Mouse (Mus musculus) left cerebral cortex, postnatal 36 days (tissue): ENCODE measurements around the gene Pepd. TPM values are rescaled to one million over a fixed set of nuclear protein-coding genes. Genes with fewer than 3 reads are reported as not detected.

ENCODE experiments used
- DNase-seq, 2 experiments: peaks; one replicate each; pipeline ENCODE4 v3.0.0; 2021 to 2022; ENCODE audit warnings: low spot score in 2 of 2, mixed read lengths in 1 of 2
- intact Hi-C: fragments of 180-260 bp; cut with DNase I; formaldehyde crosslinking; loops from one replicate; pipeline ENCODE4 v1.15.1; 2025
- total RNA-seq, 2 experiments: library from RNA; stranded (reverse); gene quantifications; 2 replicates each; pipeline ENCODE4 v1.2.3; 2021

The Pepd gene
- total RNA-seq, 2 experiments from 2014 or later, result 29.5 to 31.3 TPM

GRCm38 (mm10) chr7:35042759-35043217 is 130.6 kb downstream of the Pepd start:
- no peak for DNase-seq
- intact Hi-C loops, result no loop called here

DNA sequence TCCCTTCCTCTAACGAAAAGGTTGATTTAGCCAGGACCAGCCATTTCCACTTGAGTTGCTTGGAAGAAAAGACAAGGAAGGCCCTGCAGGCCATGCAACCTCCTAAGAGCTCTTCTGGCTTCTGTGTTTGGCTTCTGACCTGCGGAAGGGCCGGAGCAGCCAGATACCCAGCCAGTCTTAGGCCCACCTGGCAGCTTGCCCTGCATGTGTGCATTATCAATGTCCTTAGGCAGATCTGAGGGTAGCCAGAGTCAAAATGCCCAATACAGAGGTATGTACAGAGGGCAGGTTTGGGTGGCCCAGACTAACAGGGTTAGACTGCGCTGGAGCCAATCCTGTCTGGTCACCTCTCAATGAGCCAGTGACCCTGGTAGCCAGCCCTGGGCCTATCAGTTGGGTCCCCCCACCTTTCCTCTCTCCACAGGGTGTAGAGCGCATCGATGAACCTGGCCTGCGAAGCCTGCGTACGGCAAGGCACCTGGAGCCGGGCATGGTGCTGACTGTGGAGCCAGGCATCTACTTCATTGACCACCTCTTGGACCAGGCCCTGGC is 131.2 kb downstream of the Pepd start:
- no peak for DNase-seq
- intact Hi-C loops, result no loop called here

GRCm38 (mm10) chr7:35044719-35045118 is 132.5 kb downstream of the Pepd start:
- no peak for DNase-seq
- intact Hi-C loops, result loop anchor here (1.0 kb wide), 1 partner anchor 71 kb away; no protein-coding TSS in a partner anchor

DNA sequence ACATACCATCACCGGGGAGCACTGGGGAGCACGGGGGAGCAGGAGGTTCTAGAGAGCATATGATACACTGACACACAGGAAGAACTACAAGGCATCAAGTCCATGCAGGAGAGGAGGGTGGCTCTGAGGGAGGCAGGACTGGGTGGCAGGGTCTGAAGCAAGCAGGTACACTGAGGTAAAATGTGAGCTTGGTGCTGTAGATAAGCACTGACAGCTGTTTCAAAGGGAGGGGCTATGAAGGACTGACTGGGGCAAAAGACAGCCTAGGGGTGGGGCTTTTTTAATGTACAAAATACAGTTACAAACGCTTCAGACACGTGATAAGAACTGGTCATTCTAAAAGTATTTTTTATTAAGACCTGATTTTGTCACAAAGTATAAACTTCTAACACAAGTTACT is 133.9 kb downstream of the Pepd start:
- intact Hi-C loops, result no loop called here
- no peak for DNase-seq

DNA sequence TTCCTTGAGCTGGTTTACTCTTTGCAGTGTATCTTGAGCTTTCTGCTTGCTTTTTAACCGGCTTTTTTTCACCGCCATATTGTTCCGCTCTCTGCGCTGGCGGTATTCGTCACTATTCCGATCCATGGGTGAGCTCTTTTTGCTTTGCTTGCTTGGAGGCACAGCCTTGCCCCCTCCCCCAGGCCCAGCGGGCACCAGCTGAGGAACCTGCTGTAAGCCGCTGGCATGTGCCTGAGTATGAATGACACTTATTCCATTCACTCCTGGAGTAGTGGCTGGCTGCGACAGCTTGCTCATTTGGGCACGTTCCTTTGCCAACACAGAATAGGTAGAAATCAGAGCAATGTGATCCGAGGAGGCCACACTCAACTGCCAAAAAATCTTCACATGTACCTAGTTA is 138.4 kb downstream of the Pepd start:
- DNase-seq, result no peak
- intact Hi-C loops, result no loop called here

GRCm38 (mm10) chr7:35053161-35053560 is 141.0 kb downstream of the Pepd start:
- intact Hi-C loops, result no loop called here
- no peak for DNase-seq

DNA sequence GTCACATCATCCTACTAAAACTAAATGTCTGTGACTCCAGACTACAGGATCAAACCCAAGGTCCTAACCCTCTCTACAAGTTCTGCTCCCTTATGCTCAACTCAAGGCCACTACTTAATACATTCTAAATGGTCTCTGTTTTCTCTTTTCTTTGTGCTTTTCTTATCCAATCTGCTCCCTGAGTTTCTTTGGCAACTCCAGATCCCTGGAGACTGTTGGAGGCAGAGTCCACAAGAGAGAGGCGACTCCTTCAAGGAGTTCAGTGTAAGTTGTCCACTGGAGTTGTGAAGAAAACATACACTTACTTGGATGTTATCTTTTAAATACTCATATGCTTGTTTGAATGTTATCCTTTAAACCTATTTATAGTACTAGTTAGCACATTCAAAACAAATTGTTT is 142.1 kb downstream of the Pepd start:
- intact Hi-C loops, result no loop called here

GRCm38 (mm10) chr7:35054977-35055618 is 142.9 kb downstream of the Pepd start:
- intact Hi-C loops, result no loop called here
- DNase-seq, result no peak

More for the DNA sequence above, 142.1 kb downstream of the Pepd start:
- no peak for DNase-seq

GRCm38 (mm10) chr7:35055619-35056435 is 143.6 kb downstream of the Pepd start:
- intact Hi-C loops, result loop anchor here (2.0 kb wide), 1 partner anchor 63 kb away; the partner anchor contains the start of gene Cebpa

GRCm38 (mm10) chr7:35056436-35056864 is 144.3 kb downstream of the Pepd start, which contains the start of gene Cebpg:
TSS of gene Cebpg (minus strand) at chr7:35056573.
- intact Hi-C loops, result loop anchor here (2.0 kb wide), 1 partner anchor 62 kb away; the partner anchor contains the start of gene Cebpa
- DNase-seq, result peak; percentile 97 to 98

More at GRCm38 (mm10) chr7:35055619-35056435, 143.6 kb downstream of the Pepd start:
- DNase-seq, result peak; percentile 74 to 75

DNA sequence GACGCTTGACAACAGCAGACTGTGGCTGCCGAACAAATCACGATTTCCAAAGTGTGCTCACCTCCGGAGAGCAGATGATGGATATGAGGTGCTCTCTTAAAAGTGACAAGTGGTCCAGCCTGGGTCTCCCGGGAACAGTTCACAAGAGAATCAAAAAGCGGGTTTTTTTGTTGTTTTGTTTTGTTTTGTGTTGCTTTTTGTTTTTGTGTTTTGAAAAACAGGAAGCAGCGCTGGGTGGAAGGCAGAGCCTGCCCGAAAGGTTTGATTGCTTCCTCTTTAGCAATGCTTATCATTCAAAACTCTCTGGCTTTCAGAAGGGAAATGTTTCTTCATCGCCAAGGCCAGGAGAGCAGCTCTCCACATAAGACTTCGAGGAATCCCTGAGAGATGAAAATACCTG is 144.8 kb downstream of the Pepd start:
- intact Hi-C loops, result loop anchor here (2.0 kb wide), 1 partner anchor 62 kb away; the partner anchor contains the start of gene Cebpa

GRCm38 (mm10) chr7:35057569-35057968 is 145.4 kb downstream of the Pepd start:
- intact Hi-C loops, result loop anchor here (2.0 kb wide), 1 partner anchor 61 kb away; the partner anchor contains the start of gene Cebpa
- DNase-seq, result no peak

More for the DNA sequence above, 144.8 kb downstream of the Pepd start:
- no peak for DNase-seq

DNA sequence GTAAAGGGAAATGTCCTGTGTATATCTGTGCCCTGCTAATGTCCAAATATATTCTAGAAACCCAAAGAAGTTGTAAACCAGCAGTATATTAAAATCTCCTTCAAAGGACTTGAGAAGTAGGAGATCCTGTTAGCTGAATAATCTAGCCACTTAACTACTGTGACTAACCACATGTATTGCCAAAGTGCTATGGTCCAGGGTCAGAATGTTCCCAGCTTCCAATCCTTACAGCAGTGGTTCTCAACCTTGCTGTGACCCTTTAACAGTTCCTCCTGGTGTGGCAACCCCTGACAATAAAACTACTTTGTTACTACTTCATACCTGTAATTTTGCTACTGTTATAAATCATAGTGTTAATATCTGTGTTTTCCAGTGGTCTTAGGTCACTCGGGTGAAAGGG is 146.2 kb downstream of the Pepd start:
- DNase-seq, result no peak
- intact Hi-C loops, result no loop called here

GRCm38 (mm10) chr7:35059467-35059866 is 147.3 kb downstream of the Pepd start:
- DNase-seq, result no peak
- intact Hi-C loops, result no loop called here

DNA sequence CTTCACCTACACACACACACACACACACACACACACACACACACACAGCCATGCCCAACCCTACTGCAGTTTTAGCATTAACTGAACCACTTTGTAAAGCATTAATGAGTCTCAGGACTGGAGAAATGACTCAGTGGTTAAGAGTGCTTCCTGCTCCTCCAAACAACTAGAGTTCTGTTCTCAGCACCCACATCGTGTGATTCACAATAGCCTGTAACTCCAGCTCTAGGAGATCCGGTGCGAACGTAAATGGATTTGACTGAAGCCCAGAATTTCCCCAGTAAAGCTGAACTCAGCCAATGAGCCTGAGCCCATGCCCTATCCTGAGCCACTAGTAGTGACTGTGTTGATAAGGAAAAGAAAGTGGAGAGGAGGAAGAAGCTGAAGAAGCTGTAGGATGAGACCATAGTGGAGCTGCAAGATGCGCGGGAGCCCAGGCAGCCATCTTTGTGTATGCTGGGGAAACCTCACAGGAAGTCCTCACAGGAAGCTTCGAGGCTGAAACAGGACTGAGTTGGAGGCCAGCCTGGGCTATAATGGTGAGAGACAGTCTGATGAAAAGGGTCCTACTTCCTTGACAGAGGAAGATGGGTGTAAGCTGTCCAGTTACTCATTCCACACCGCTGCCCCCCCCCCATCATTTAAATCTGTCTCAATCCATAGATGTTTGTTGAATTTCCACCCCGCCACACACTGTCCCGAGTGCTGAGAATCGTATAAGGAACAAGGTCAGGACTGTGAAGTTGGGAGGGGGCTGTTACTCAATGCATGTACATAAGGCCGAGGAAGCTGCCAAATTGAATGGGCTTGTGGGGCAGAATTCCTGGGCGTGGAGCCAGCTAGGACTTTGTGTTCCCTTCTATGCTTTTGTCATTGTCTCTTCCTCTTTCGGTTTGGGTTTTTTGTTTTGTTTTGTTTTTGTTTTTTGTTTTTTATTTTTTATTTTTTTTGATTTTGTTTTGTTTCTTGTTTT is 152.4 kb downstream of the Pepd start:
- no peak for DNase-seq
- intact Hi-C loops, result no loop called here

- DNase-seq, result no peak
Observed at GRCm38 (mm10) chr7:35065958-35066357, 153.8 kb downstream of the Pepd start.

GRCm38 (mm10) chr7:35066640-35067212 is 154.5 kb downstream of the Pepd start:
- intact Hi-C loops, result no loop called here
- no peak for DNase-seq

More at GRCm38 (mm10) chr7:35065958-35066357, 153.8 kb downstream of the Pepd start:
- intact Hi-C loops, result no loop called here

DNA sequence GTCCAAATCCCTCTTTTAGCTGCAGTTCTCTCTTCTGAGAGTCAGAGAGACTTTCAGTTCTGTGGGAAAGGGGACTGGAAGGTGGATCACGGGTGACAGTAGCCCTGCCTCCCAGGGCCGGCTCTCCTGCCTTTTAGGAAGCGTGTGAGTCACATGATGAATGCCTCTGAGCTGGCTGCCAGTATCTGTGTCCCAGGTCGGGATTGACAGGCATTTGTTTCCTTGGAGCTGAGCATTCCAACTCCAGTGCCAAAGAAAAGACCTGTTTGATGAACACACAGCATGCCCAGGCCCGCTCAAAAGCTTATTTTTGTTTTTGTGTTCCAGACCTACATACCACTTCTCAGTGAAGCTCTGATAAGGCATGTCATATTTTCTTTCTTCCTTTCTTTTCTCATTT is 164.5 kb downstream of the Pepd start:
- no peak for DNase-seq
- intact Hi-C loops, result no loop called here
